Mouse (Mus musculus): ENCODE results near the gene 1700042G07Rik.
A peak's percentile ranks its signal among the peaks of the same experiment; 100 is the strongest.

Gene 1700042G07Rik

DNA sequence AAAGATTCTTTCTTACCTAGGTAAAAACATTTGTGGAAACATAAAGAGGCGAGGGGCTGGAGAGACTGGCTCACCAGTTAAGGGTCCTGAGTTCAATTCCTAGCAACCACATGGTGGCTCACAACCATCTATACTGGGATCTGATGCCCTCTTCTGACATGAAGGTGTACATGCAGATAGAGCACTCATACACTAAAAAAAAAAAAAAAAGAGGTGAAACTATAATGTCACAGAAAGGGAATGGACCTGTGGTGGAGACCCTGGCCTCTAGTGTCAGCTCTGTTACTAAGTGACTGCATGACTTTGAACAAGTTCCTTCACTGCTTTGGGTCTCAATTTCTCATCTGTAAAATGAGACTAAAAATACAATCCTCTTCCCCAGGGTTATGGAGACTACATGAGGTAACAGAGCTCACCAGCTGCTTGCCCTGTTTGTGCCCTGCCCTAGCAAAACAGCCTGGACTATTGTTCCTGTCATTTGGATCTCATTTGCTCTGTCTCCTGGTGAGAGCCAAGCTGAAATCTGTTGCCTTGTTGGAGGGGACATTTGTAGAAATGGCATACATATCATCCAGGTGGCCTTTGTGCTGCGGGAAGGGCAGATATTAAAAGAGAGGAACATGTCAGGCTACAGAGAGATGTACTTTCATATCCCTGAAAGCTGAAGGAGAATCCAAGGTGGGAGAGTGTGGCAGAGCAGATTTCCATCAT lies 42.9 kb downstream of the 1700042G07Rik start:
- peak; percentile 69 to 71 for DNase-seq

DNA sequence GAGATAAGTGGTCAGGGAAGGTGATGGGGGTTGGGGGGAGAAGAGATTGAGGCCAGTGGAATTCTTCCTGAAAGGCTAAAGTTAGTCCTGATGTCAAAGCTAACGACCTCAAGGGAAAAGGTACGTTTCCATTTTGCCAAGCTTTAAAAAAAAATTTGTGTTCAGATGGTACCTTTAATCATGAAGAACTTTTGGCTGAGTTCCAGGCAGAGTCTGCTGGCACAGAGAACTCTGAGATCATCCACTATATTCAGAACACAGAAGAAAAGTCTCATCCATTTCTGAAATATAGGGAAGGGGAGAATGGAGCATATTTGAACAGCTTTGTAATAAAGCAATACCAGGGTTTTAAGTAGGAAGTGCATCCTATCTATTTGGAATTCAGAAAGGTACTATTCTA lies 43.9 kb downstream of the 1700042G07Rik start:
- DNase-seq = peak; percentile 76 to 83

DNA sequence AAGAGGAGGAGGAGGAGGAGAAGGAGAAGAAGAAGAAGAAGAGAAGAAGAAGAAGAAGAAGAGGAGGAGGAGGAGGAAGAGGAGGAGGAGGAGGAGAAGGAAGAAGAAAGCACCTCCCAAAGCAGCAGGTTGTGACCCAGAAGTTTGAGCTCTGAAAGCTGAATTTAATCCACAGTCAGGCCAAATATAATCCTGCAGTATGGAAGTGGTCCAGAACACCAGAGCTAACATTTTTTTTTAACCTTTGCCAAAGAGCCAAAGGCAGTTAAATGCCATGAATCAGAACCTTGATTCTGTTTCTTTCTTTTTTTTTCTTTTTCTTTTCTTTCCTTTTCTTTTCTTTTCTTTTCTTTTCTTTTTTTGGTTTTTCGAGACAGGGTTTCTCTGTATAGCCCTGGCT lies 44.5 kb downstream of the 1700042G07Rik start:
- peak in 1 of 2 experiments; percentile 31 for DNase-seq

DNA sequence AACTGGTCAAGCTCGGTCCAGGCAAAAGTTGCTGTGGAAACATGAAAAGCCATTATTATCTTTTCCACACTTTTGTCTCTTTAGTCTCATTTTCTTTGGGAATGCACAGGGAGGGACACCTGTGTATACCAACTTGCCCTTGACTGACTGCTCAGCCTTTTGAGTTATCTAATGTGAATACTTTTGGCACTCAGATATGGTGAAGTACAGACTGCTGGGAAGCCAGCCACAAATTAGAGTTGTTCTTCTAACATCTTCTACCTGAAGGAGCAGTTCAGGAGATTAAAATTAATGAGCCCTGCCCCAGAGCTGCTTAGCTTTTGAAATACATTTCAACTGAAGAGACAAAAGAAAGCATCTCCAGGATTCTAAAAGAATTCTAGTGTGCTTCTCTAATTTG lies 45.9 kb downstream of the 1700042G07Rik start:
- no peak for DNase-seq

DNA sequence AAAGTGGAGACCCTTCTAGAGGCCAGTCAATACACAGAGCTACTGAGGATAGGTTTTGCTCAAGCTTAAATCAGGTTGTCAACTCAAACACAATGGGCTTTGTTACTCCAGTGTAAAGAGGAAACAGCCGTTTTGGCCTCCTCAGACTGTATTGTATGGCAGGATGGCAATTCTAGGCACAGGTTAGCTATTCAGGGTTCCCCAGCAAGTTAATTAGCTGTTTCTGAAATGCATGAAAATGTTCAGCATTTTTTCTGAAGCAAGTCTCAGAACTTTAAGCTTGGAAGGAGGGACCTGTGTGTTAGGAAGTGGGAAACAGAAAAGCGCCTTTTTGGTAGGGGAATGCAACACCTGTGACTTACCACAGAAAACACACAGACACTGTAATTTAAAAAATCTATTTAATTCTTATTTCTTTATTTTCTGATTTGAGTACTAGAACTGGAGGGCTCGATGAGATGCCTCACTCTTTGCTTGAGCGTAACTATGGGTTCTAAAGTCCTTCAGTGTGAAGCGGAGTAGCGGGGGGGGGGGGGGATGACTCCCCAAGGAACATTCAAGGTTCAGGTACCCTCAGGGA lies 47.0 kb downstream of the 1700042G07Rik start:
- no peak for DNase-seq

DNA sequence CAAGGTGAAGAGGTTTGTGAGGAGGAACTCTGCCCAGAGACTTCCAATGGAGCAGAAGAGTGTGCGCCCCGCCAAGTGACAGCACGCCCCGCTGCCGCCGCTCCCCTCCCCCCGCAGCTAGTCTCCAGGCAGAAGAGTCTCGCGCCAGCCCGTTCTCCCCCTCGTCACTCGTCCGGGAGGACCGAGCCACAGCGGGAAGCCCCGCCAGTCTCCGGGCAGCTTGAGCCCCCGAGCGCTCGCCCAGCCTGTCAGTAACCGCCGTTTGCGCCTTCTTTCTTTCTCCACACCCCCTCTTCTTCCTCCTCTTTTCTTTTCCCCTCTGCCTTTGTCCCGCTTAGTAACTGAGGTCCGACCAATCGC lies 47.6 kb downstream of the 1700042G07Rik start:
- peak in 1 of 2 experiments; percentile 93 for DNase-seq

DNA sequence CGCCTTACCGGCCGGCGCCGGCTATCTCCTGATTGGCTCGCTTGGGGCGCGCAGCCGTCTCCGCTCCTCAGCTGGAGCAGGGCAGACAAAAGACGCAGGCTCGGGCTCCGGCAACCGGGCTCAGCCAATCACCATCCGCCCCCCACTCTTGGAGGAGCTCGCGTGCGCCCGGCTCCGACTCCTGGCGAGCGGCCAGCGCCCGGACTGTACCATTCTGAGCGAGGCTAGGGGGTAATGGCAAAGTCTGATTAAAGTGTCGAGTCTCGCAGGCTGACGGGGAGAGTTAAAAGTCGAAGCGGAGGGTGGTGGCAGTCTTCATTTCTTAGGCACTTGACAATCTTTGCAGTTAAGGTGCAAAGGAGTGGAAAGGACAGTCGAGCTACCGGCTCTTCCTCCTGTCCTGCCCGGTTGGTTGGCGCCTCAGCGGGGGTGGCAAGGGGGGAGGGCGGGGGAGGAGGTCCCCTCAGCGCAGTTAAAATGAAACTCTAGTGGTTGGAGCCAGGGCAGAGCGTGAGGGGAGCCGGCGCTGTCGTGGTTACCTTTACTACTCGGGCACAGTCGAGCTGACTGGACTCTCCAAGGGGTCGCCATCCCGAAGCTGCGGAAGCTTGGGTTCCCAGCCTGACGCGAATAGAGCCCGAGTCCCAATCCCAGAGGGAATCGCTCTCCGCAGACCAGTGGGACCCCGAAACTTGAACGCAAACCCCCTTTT lies 48.1 kb downstream of the 1700042G07Rik start, which contains the start of gene Pik3r3:
TSS of gene Pik3r3 (plus strand) at position 479 of the 712 bp plus-strand sequence.
- peak; percentile 99 for DNase-seq

DNA sequence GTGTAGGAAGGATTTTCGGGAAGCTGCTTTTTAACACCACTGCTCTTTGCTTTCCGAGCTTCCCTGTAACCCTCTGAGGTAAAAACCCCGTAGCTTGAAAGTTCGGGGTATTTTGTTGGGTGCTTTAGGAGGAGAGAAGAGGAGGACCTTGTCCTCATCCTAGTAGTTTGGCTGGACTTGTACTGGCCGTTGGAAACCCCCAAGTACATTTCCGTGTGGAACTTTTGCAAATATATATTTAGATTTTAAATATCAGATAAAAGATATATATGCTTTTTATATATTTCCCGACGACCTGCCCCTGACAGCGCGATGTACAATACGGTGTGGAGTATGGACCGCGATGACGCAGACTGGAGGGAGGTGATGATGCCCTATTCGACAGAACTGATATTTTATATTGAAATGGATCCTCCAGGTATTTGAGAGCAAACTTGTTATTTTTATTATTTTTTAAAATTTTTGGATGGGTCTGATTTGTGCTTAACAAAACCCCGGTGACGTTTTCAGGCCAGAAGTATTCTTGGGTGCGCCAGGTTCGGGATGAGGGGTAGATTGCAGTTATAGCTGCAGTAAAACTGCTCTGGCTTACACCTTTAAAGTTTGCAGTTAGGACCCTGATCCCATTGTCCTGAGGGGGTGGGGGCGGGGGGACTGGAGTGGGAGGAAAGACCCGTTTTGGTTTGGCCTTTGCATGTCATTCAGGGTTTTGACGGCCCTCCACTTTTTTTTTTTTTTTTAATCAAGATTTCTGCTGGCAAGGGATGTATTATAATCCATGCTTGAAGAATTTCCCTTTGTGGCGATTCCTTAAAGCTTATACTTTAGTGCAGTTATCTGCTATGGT lies 49.0 kb downstream of the 1700042G07Rik start:
- DNase-seq = peak; percentile 54 to 56

DNA sequence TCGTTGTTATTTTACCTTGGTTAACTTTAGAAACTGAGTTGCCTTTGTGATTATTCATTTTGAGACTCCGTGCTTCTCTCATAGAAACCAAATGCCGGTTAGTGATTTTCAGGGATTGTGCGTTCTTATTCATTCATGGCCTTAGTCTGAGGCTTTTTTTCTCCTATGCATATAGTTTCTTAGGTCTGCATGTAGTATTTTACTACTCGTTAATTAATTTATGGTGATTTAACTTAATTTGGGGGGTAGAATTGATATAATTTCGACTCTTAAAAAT lies 49.6 kb downstream of the 1700042G07Rik start:
- DNase-seq = no peak
